Mouse (Mus musculus) intestine, embryonic 14.5 days (tissue): ENCODE data around the gene Ccdc74a. TPM values are rescaled to one million over a fixed set of nuclear protein-coding genes. Genes with fewer than 3 reads are reported as not detected.

Experiments
- ATAC-seq: fragments of 200-750 bp; cut with Nextera tagmentation; replicated peaks from 2 replicates; pipeline ENCODE4 v1.8.0; 2017; ENCODE audit warnings: low read depth, moderate number of reproducible peaks, moderate TSS enrichment, moderate library complexity; ENCODE audit not compliant: low FRiP score, low TSS enrichment
- DNase-seq: peaks from one replicate; pipeline ENCODE4 v3.0.0-alpha.2; 2018; ENCODE audit warnings: low spot score
- H3K27ac ChIP-seq: fragments of 300-500 bp; sonication (generic); 2 replicates; pipeline ENCODE4 v1.5.1; 2014; ENCODE audit warnings: low read depth, mild to moderate bottlenecking, control low read depth
- H3K27me3 ChIP-seq: fragments of 300-500 bp; sonication (generic); replicated peaks from 2 replicates; pipeline ENCODE4 v1.6.1; 2014; ENCODE audit warnings: low read length, control low read depth; ENCODE audit not compliant: control insufficient read depth, insufficient read depth
- H3K36me3 ChIP-seq: fragments of 300-500 bp; sonication (generic); 2 replicates; pipeline ENCODE4 v1.6.1; 2014; ENCODE audit warnings: low read length, control low read depth; ENCODE audit not compliant: control insufficient read depth, insufficient read depth
- H3K4me1 ChIP-seq: fragments of 300-500 bp; sonication (generic); replicated peaks from 2 replicates; pipeline ENCODE4 v1.6.1; 2014; ENCODE audit warnings: low read length, control low read depth, mixed read lengths; ENCODE audit not compliant: control insufficient read depth, insufficient read depth
- H3K4me2 ChIP-seq: fragments of 300-500 bp; sonication (generic); 2 replicates; pipeline ENCODE4 v1.6.1; 2014; ENCODE audit warnings: low read length
- H3K4me3 ChIP-seq: fragments of 300-500 bp; sonication (generic); 2 replicates; pipeline ENCODE4 v1.5.1; 2014; ENCODE audit warnings: low read depth, low read length, control low read depth, mixed read lengths
- H3K9ac ChIP-seq: fragments of 300-500 bp; sonication (generic); 2 replicates; pipeline ENCODE4 v1.6.1; 2014; ENCODE audit warnings: mild to moderate bottlenecking, low read length
- H3K9me3 ChIP-seq: fragments of 300-500 bp; sonication (generic); 2 replicates; pipeline ENCODE4 v1.6.1; 2016; ENCODE audit warnings: low read length, control low read depth; ENCODE audit not compliant: control insufficient read depth
- WGBS: fragments of 180-500 bp; shearing (Covaris S2); extraction: QIAGEN DNeasy Blood & Tissue Kit; methylation state at CpG from one replicate; pipeline ENCODE4 v1.1.7; 2014; 5-methylcytosine and 5-hydroxymethylcytosine counted together
- polyA plus RNA-seq: library from polyadenylated mRNA; unstranded; fragments of >200 nt; fragmentation: Nextera tagmentation; extraction: Ambion mirVana; gene quantifications from 2 replicates; pipeline ENCODE4 v1.2.1, GENCODE M21; 2014

Gene Ccdc74a
- polyA plus RNA-seq, 1 experiment from 2014 or later, result 2.3 TPM

DNA sequence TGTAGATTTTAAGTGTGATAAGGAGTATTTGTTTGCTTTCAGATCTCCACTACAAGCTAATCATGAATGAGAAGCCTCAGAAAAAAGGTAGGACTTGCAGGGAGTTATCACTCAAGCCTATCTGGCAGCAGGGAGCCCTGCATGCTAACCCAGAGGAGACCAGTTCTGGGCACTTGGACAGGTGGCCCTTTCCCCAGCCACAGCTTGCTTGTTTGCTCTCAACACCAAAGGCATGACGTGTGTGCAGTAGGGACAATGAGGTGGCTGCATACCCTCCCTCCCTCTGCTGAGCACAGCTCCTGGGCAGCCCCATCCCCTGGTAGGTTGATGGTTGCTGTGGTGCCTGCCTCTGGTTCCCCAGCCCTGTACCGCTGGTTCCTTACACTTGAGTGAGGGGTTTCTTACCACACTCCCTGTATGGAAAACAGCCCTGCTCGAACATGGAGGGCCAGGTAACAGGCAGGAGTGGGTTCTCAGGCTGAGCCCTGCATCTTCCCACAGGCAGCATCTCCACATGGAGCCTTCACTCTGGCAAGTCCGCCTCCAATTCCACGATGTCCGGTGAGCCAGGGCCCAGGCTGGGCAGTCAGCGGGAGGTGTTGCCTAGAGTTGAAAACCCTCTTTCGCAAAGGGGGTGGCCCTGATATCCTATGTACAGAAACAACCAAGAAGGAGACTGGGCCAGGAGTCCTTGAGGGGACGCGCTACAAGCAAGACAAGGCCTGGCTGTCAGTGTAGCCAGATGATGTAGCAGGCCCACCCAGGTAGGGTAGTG lies 1.5 kb downstream of the Ccdc74a start:
- no peaks in the 10 kb centered on the region; the same call in 1 of the 2 replicates for H3K4me1 ChIP-seq
- no peak overlapping the region for H3K4me3 ChIP-seq
- H3K9ac ChIP-seq, result no peak overlapping the region
- no peaks in the 10 kb centered on the region for H3K27me3 ChIP-seq
- no peak overlapping the region for H3K4me2 ChIP-seq
- ATAC-seq (no peak), DNase-seq (no peak)
- H3K9me3 ChIP-seq, result no peaks in the 10 kb centered on the region
- peaks cover 48% of the 10 kb centered on the region for H3K36me3 ChIP-seq
- no peak overlapping the region for H3K27ac ChIP-seq
- 78% methylated on average over 10 of the region's 10 CpGs for WGBS

DNA sequence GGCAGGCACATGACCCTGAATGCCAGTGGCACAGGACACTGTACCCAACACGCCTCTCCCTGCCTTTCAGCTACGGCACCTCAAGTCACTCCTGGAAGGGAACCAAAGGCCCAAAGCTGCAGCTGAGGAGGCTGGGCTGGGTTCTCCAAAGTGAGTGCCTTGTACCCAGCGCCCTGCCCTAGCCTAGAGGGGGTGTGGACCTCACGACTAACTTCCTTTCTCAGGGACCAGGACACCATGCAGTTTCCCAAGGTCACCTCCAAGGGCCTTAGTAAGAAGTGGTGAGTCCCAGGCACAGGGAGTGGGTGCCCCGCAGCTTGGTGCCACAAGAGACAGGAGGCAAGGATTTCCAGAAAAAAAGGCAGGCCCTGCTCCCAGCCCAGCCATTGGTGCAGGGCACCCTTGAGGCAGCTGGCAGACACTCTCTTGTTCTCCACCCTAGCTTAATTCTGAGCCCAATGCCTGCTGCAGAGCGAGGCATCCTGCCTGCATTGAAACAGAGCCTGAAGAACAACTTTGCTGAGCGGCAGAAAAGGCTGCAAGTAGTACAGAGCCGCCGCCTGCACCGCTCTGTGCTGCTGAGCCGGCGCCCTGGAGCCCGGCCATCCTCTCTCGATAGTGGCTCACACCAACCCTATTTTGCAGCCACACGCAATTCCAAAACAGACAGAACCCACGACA lies 3.8 kb downstream of the Ccdc74a start:
- no peak for ATAC-seq
- WGBS, result 84% methylated on average over 16 of the region's 16 CpGs

DNA sequence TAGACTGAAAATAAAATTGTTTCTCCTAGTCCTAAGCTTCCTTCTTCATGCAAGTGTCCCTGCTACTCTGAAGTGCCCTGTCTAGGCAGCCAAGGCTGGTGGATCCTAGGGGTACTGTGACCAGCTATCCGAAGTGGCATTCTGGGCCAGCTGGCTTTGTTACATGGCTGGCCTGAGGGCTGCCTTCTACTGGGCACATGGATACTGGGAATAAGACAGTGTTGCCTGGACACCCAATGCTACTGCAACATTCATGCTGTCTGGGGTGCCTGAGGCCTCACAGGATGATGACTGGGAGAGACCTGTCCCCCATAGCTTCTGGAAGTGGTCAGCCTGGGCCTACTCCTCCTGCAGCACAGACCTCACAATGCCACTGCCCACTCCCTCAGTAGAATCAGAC lies 4.4 kb downstream of the Ccdc74a start:
- Histone ChIP-seq H3K4me2 (no peak overlapping the region), H3K9ac (no peak overlapping the region), H3K9me3 (no peaks in the 10 kb centered on the region), H3K27ac (no peak overlapping the region), H3K4me1 (no peaks in the 10 kb centered on the region; the same call in 1 of the 2 replicates), H3K4me3 (no peak overlapping the region), H3K27me3 (no peaks in the 10 kb centered on the region), H3K36me3 (peaks cover 66% of the 10 kb centered on the region)
- DNase-seq (no peak), ATAC-seq (no peak)
- WGBS, result 96% methylated on average over 1 of the region's 1 CpGs

More for the DNA sequence above, 3.8 kb downstream of the Ccdc74a start:
- Histone ChIP-seq H3K4me3 (no peak overlapping the region), H3K27me3 (no peaks in the 10 kb centered on the region), H3K4me1 (no peaks in the 10 kb centered on the region; the same call in 1 of the 2 replicates), H3K36me3 (peaks cover 60% of the 10 kb centered on the region), H3K4me2 (no peak overlapping the region), H3K9me3 (no peaks in the 10 kb centered on the region), H3K9ac (no peak overlapping the region), H3K27ac (no peak overlapping the region)
- no peak for DNase-seq

DNA sequence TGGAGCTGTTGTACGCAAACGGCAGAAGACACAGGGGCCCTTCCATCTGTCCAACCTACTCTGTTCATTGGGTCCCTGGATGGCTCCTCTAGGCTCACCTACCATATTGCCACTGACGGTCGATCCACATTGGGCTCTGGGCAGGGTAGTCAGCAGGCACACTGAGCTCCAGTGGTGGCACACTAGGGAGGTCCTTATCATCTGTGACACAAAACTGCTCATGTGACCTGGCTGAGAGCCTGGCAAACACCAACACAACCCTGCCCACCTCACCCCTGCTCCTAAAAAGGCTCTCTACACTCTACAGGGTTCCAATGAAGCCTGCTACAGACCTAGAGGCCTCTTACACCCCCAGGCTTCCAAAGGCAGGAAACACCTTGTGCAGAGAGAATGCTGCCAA lies 6.3 kb downstream of the Ccdc74a start:
- Histone ChIP-seq H3K9ac (no peak overlapping the region), H3K27ac (no peak overlapping the region), H3K27me3 (no peaks in the 10 kb centered on the region), H3K9me3 (no peaks in the 10 kb centered on the region), H3K36me3 (peaks cover 71% of the 10 kb centered on the region), H3K4me3 (no peak overlapping the region), H3K4me1 (no peaks in the 10 kb centered on the region), H3K4me2 (no peak overlapping the region)
- WGBS, result 94% methylated on average over 4 of the region's 4 CpGs
- no peak for DNase-seq
- no peak for ATAC-seq

DNA sequence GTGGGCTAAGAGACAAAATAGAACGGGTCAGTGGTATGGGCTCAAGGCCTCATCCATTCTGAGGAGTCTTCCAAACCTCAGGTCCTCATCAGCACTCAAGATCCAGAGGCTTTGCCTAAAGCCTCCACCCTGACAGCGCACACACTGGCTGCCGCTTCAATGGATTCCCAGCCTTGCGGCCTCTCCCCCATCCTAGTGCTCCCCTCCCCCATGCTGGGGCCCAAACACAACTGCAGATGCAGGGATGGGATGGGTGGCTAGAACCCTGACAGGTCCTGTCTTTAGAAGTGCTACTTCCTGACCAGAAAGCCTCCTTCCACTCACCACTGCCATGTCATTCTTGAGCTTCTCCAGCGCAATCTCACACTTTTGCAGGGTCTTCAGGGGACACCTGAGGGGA lies 7.3 kb downstream of the Ccdc74a start:
- H3K4me2 ChIP-seq, result no peak overlapping the region
- peaks cover 79% of the 10 kb centered on the region for H3K36me3 ChIP-seq
- H3K27me3 ChIP-seq, result no peaks in the 10 kb centered on the region
- H3K4me1 ChIP-seq, result no peaks in the 10 kb centered on the region
- no peak for ATAC-seq
- no peak overlapping the region for H3K4me3 ChIP-seq
- DNase-seq, result no peak
- WGBS, result 92% methylated on average over 5 of the region's 5 CpGs
- no peak overlapping the region for H3K9ac ChIP-seq
- H3K27ac ChIP-seq, result no peak overlapping the region
- no peaks in the 10 kb centered on the region for H3K9me3 ChIP-seq

DNA sequence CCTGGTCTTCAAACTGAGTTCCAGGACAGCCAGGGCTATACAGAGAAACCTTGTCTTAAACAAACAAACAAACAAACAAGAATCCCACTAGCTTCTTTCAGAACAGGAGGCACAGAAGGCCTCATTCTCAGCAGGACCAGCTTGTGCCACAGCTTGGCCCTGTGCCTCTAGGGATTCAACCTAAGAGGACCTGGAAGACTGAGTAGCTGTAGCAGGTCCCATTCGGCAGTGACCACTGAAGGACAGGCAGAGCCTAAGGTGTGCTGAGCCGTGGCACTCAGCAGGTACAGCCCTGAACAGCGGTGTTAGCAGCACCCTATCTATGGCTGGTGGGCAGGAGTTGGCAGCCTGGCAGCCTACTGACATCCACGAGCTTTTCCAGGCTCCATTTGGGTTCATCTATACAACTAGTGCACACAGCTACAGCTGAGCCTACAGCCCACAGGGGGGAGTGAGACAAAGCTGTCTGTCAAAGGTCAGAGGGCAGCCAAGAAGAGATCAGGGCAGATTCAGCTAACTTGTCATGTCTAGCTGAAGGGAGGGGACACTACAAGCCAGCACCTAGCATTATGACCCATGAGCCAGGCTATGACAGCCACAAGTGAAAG lies 8.0 kb downstream of the Ccdc74a start:
- H3K9ac ChIP-seq, result no peak overlapping the region
- DNase-seq (no peak), ATAC-seq (no peak)
- no peaks in the 10 kb centered on the region for H3K27me3 ChIP-seq
- no peak overlapping the region for H3K4me3 ChIP-seq
- no peaks in the 10 kb centered on the region for H3K4me1 ChIP-seq
- H3K9me3 ChIP-seq, result no peaks in the 10 kb centered on the region
- no peak overlapping the region for H3K4me2 ChIP-seq
- 87% methylated on average over 4 of the region's 4 CpGs for WGBS
- no peak overlapping the region for H3K27ac ChIP-seq
- H3K36me3 ChIP-seq, result peaks cover 74% of the 10 kb centered on the region

DNA sequence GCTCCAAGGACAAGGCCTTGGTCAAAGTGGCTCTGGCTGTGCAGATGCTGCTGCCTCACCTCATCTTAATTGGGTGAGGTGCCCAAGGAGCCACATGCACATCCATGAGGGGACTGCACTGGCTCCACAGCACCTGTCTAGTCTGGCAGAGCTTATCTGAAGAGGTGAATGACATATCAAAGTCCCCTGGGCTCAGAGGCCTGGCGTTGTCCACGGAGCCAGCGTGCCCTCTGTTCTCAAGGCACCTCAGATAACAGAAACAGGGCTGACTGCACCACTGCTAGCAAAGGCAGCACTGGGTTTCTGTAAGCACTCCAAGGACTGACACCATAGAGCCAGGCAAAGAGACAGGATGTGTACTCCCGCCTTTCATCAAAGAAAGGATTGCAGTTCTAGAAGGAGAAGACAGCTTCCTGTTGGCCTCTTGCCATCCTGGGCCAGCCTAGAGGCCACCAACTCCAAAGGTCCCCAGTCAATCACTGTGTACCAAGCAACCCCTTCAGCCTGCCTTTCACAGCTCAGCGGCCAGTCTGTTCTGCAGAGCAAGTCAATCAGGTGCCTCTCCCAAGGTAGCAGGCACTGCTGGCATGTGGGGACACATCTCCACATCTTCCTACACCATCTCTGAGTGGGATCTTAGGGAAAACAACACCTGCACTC lies 10.1 kb downstream of the Ccdc74a start:
- ATAC-seq, result no peak
- Histone ChIP-seq H3K4me3 (no peak overlapping the region), H3K9me3 (no peaks in the 10 kb centered on the region), H3K9ac (no peak overlapping the region), H3K4me1 (no peaks in the 10 kb centered on the region), H3K27me3 (no peaks in the 10 kb centered on the region), H3K4me2 (no peak overlapping the region), H3K36me3 (peaks cover 69% of the 10 kb centered on the region), H3K27ac (no peak overlapping the region)
- no peak for DNase-seq
- WGBS, result 93% methylated on average over 5 of the region's 5 CpGs

DNA sequence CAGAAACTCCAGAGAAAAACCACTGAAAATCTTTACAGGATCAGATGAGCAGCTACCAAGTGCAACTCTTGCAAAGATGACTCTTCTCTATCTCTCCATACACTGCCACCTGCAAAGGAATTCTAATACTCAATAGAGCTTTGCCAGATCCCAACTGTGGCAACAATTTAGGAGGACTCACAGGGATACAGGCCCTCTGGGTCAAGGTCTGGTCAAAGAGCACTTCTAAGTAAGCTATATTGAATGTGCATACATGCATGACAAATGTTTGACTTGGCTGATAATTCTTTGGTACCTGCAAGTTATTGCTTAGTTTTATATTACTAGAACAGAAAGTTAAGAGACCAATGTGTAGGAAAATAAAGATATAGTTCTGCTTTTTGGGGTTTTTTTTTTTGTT lies 19.3 kb downstream of the Ccdc74a start:
- H3K27me3 ChIP-seq, result no peaks in the 10 kb centered on the region
- no peaks in the 10 kb centered on the region for H3K9me3 ChIP-seq
- DNase-seq (no peak), ATAC-seq (no peak)
- no peaks in the 10 kb centered on the region for H3K4me1 ChIP-seq
- no peak overlapping the region for H3K4me3 ChIP-seq
- no peak overlapping the region for H3K4me2 ChIP-seq
- peaks cover 85% of the 10 kb centered on the region for H3K36me3 ChIP-seq
- H3K27ac ChIP-seq, result no peak overlapping the region
- H3K9ac ChIP-seq, result no peak overlapping the region
